ENCODE assay signal across 21 mouse cellular contexts in the genomic region with DNA sequence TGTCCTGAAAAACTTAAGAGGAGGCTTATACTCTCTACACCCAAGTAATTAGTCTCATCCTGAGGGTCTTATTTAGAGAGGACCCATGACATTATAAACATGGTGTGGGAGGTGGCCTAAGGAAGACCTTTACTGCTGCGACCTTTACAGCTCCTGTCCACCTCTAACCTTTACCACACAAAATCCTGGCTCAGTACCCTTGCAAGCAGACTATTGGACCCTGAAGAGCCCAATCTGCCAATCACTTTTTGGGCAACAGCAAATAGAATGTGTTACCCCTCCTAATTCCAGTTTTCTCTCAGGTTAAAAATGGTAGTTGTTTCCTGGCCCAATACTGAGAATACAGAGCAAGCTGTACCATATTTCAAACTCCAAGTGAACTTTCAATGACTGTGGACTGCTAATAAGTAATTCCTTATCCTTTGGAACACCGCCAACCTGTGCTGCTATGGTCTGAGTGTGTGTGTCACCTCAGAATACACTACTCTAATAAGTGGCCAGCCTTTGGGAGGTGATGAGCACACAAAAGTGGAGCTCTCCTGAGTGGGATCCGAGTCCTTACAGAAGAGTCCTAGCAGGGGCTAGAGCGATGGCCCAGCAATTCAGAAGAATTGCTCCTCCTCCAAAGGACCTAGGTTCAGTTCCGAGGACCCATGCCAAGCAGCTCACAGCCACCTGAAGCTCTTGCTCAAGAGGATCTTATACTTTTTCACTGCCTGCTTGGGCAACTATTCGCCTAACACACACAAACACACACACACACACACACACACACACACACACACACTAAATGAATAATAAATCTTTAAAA. TPM values are rescaled to one million over a fixed set of nuclear protein-coding genes. Genes with fewer than 3 reads are reported as not detected.
DNase-seq lines count a peak whose midpoint lies in the region; ATAC-seq and TF ChIP-seq lines count a peak whose summit lies in the region.
"Had no signal": no experiment of that assay in that cellular context is flagged by ENCODE, and none has a peak within 500 bp of the region (broad histone marks: within the 10 kb centered on the region; RNA-seq: fewer than 3 reads in every experiment).

No protein-coding gene starts in this region.

- H3K27me3 ChIP-seq in forebrain, embryonic 15.5 days = no peaks in the 10 kb centered on the region
- H3K27me3 ChIP-seq in forebrain, embryonic 13.5 days = no peaks in the 10 kb centered on the region
- no peaks in the 10 kb centered on the region for H3K27me3 ChIP-seq in heart, embryonic 16.5 days (ENCODE audit: control insufficient read depth, insufficient read depth, low read length)
- H3K27me3 ChIP-seq: hindbrain, embryonic 15.5 days; limb, embryonic 12.5 days; liver, embryonic 13.5 days; lung, embryonic 15.5 days; megakaryocyte, embryonic 14.5 days had no signal

- no peak for TF ChIP-seq POLR2A in lung, adult 2 months (IDR thresholded peaks at IDR 0.05; ENCODE audit: borderline replicate concordance, extremely low read depth, low read depth, low read length)

- H3K4me3 ChIP-seq in forebrain, embryonic 15.5 days = no peak overlapping the region
- H3K4me3 ChIP-seq in forebrain, embryonic 13.5 days = no peak overlapping the region
- H3K4me3 ChIP-seq in heart, embryonic 16.5 days (ENCODE audit: low read length) = no peak overlapping the region
- no peak overlapping the region for H3K4me3 ChIP-seq in lung, adult 2 months (replicated peaks; ENCODE audit: extremely low read depth, low read depth, low read length)
- H3K4me3 ChIP-seq: erythroblast, embryonic 14.5 days; hindbrain, embryonic 15.5 days; left cerebral cortex, adult 2 months; limb, embryonic 12.5 days; liver, embryonic 13.5 days; lung, embryonic 15.5 days; megakaryocyte, embryonic 14.5 days had no signal

- no peak overlapping the region for H3K4me2 ChIP-seq in forebrain, embryonic 15.5 days (replicated peaks)
- H3K4me2 ChIP-seq in forebrain, embryonic 13.5 days = no peak overlapping the region
- no peak overlapping the region for H3K4me2 ChIP-seq in heart, embryonic 16.5 days (ENCODE audit: low read depth, low read length)
- H3K4me2 ChIP-seq: heart, embryonic 11.5 days; hindbrain, embryonic 15.5 days; limb, embryonic 12.5 days; liver, embryonic 13.5 days; lung, embryonic 15.5 days had no signal

- 88% methylated on average over 6 of the region's 6 CpGs for WGBS in forebrain, embryonic 15.5 days
- 88% methylated on average over 6 of the region's 6 CpGs for WGBS in forebrain, embryonic 13.5 days
- WGBS in heart, embryonic 16.5 days = 71% methylated on average over 6 of the region's 6 CpGs
- 75% methylated on average over 6 of the region's 6 CpGs for WGBS in lung, adult 2 months

- intact Hi-C loops in heart, postnatal 14 days (cut with DNase I) = no loop called here

- no peak for TF ChIP-seq CTCF in lung, adult 2 months (IDR thresholded peaks at IDR 0.05; ENCODE audit: insufficient read depth, low read length)

- H3K9me3 ChIP-seq in forebrain, embryonic 15.5 days = no peaks in the 10 kb centered on the region
- H3K9me3 ChIP-seq in forebrain, embryonic 13.5 days (replicated peaks) = no peaks in the 10 kb centered on the region; the same call in 1 of the 2 replicates
- H3K9me3 ChIP-seq in heart, embryonic 16.5 days (replicated peaks; ENCODE audit: control insufficient read depth, low read length) = 0 out of 2 replicates have a peak, but pooled peaks cover 2% of the 10 kb centered on the region
- H3K9me3 ChIP-seq: G1E; hindbrain, embryonic 15.5 days; liver, embryonic 13.5 days; lung, embryonic 15.5 days had no signal

- H3K9ac ChIP-seq in forebrain, embryonic 15.5 days (replicated peaks) = no peak overlapping the region
- H3K9ac ChIP-seq in forebrain, embryonic 13.5 days = no peak overlapping the region
- H3K9ac ChIP-seq in heart, embryonic 16.5 days (ENCODE audit: low read length) = no peak overlapping the region
- H3K9ac ChIP-seq: hindbrain, embryonic 15.5 days; limb, embryonic 12.5 days; liver, embryonic 13.5 days; lung, embryonic 15.5 days had no signal

- no peaks in the 10 kb centered on the region for H3K36me3 ChIP-seq in forebrain, embryonic 15.5 days
- H3K36me3 ChIP-seq in forebrain, embryonic 13.5 days (ENCODE audit: poor library complexity, severe bottlenecking) = no peaks in the 10 kb centered on the region
- H3K36me3 ChIP-seq in heart, embryonic 16.5 days (ENCODE audit: control insufficient read depth, insufficient read depth) = no peaks in the 10 kb centered on the region
- H3K36me3 ChIP-seq: G1E; hindbrain, embryonic 15.5 days; limb, embryonic 12.5 days; liver, embryonic 13.5 days; lung, embryonic 15.5 days had no signal

- peaks cover 11% of the 10 kb centered on the region; the same call in 1 of the 2 replicates for H3K4me1 ChIP-seq in forebrain, embryonic 15.5 days
- peaks cover 9% of the 10 kb centered on the region; the same call in 1 of the 2 replicates for H3K4me1 ChIP-seq in forebrain, embryonic 13.5 days
- peaks cover 9% of the 10 kb centered on the region; the same call in 1 of the 2 replicates for H3K4me1 ChIP-seq in heart, embryonic 16.5 days (ENCODE audit: control insufficient read depth, insufficient read depth, low read length)
- H3K4me1 ChIP-seq in lung, adult 2 months (ENCODE audit: control insufficient read depth, insufficient read depth, low read length) = no peaks in the 10 kb centered on the region
- H3K4me1 ChIP-seq: hindbrain, embryonic 15.5 days; limb, embryonic 12.5 days; liver, embryonic 13.5 days; lung, embryonic 15.5 days; megakaryocyte, embryonic 14.5 days had no signal

- no peak overlapping the region for H3K27ac ChIP-seq in forebrain, embryonic 15.5 days (replicated peaks)
- H3K27ac ChIP-seq in forebrain, embryonic 13.5 days = no peak overlapping the region
- H3K27ac ChIP-seq in heart, embryonic 16.5 days (ENCODE audit: low read length) = no peak overlapping the region
- H3K27ac ChIP-seq: hindbrain, embryonic 15.5 days; left cerebral cortex, adult 2 months; limb, embryonic 12.5 days; liver, embryonic 13.5 days; lung, embryonic 15.5 days had no signal

- ATAC-seq in forebrain, embryonic 15.5 days (replicated peaks) = 0 out of 2 replicates have a peak, but pooled peaks have one; percentile 41
- ATAC-seq in forebrain, embryonic 13.5 days = no peak
- ATAC-seq in heart, embryonic 16.5 days (replicated peaks; ENCODE audit: extremely low read depth, insufficient read depth, low FRiP score) = peak; percentile 60
- ATAC-seq: inflammation-experienced regulatory T-cells, adult 6 months; Patski had no signal

- no peak for DNase-seq in heart, postnatal 14 days
- peak; percentile 18 for DNase-seq in kidney, adult 9 months
- DNase-seq in kidney, adult 11 months = no peak
- DNase-seq in lung, postnatal 36 days = peak; percentile 3
- no peak for DNase-seq in lung, adult 2 months
- DNase-seq: liver, embryonic 13.5 days; thymus, adult 2 months; thymus, postnatal 36 days had no signal

RNA-seq across cellular contexts. Expression of a gene that starts 58.4 kb away (rescaled TPM):
- polyA plus RNA-seq in forebrain, embryonic 15.5 days (2015; fragmentation: Nextera tagmentation; extraction: Ambion mirVana) = 153 and 164 TPM in 2 replicates
- 125 and 130 TPM in 2 replicates for polyA plus RNA-seq in forebrain, embryonic 13.5 days (2015; fragmentation: Nextera tagmentation; extraction: Ambion mirVana)
- polyA plus RNA-seq in heart, embryonic 16.5 days (2015; fragmentation: Nextera tagmentation; extraction: Ambion mirVana) = 81.2 and 87.7 TPM in 2 replicates
- 100 to 1,000 TPM; 112 to 115 TPM for total RNA-seq in heart, postnatal 14 days (2021)
- 15.6 and 20.0 TPM in 2 replicates for polyA plus RNA-seq in lung, adult 2 months (2012; rRNA removed)

Comparison
In these comparisons a context has a peak if more than half of its experiments do, and no peak if none do; other contexts are left out.
1. DNase-seq: peak in kidney, adult 9 months (single experiment) and lung, postnatal 36 days (single experiment); none in heart, postnatal 14 days (0 of 2), kidney, adult 11 months (single experiment) and lung, adult 2 months (single experiment).